Comparison of ENCODE assay signal across 10 mouse cellular contexts in the genomic region with DNA sequence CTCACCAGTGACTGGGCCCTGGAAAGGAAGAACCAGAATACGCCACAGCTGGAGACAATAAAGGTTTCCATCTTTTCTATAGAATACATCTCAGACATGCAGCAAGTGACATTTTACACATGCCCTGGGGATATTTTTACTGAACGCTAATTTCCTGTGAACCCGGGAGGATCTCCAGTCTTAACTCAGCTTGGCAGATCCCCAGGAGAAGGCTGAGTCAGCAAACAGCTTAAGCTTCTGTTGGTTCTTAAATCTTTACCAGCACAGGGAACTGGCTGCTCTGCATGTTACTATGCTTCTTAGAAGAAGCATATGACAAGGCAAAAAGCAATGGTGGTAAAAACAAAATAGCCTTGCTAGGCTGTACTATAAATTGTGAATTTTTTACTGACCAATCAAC. TPM values are rescaled to one million over a fixed set of nuclear protein-coding genes. Genes with fewer than 3 reads are reported as not detected.
A peak's percentile ranks its signal among the peaks of the same experiment; 100 is the strongest.
DNase-seq lines count a peak whose midpoint lies in the region; ATAC-seq lines count a peak whose summit lies in the region.
"Had no signal": no experiment of that assay in that cellular context is flagged by ENCODE, and none has a peak within 500 bp of the region (broad histone marks: within the 10 kb centered on the region; RNA-seq: fewer than 3 reads in every experiment).

No protein-coding gene starts in this region.

- peaks cover 5% of the 10 kb centered on the region; the same call in 1 of the 2 replicates for H3K9me3 ChIP-seq in limb, embryonic 12.5 days

- peak; percentile 53 for DNase-seq in kidney, postnatal 10 days
- DNase-seq in kidney, adult 11 months, result no peak
- DNase-seq in brain, adult 2 months (ENCODE audit: low read depth, low spot score), result peak; percentile 93
- DNase-seq in cerebellum, postnatal 25 days, result peak; percentile 49 to 76
- no peak for DNase-seq in heart, adult 11 months
- no peak for DNase-seq in thymus, postnatal 4 days

- peak; percentile 52; the same call in 1 of the 2 replicates for ATAC-seq in limb, embryonic 12.5 days (ENCODE audit: insufficient number of reproducible peaks, insufficient read depth, low FRiP score, low TSS enrichment, low read depth)
- no peak for ATAC-seq in megakaryocyte, adult 5-6 weeks (ENCODE audit: poor library complexity, severe bottlenecking)
- ATAC-seq: lung, postnatal 0 days; Patski had no signal

- WGBS in limb, embryonic 12.5 days, result 33% methylated on average over 3 of the region's 3 CpGs

- H3K4me2 ChIP-seq in limb, embryonic 12.5 days, result no peak overlapping the region

- H3K9ac ChIP-seq in limb, embryonic 12.5 days (replicated peaks), result no peak overlapping the region

- no peaks in the 10 kb centered on the region for H3K36me3 ChIP-seq in limb, embryonic 12.5 days

- H3K27ac ChIP-seq in limb, embryonic 12.5 days, result peak overlapping the region; percentile 45; the same call in 1 of the 2 replicates

- H3K27me3 ChIP-seq in limb, embryonic 12.5 days, result no peaks in the 10 kb centered on the region
- H3K27me3 ChIP-seq: Patski had no signal

- no peak overlapping the region for H3K4me3 ChIP-seq in limb, embryonic 12.5 days (replicated peaks)

- no peaks in the 10 kb centered on the region for H3K4me1 ChIP-seq in limb, embryonic 12.5 days (replicated peaks)

RNA-seq across cellular contexts. Expression of a gene that starts 59.7 kb away (rescaled TPM):
- 28.3 and 32.7 TPM in 2 replicates for polyA plus RNA-seq in limb, embryonic 12.5 days (2016; fragmentation: Nextera tagmentation; extraction: Ambion mirVana)
- total RNA-seq in megakaryocyte, adult 5-6 weeks (2015), result 0.07 TPM in 1 of 2 replicates, not detected in the other
- total RNA-seq in megakaryocyte, adult 5-6 weeks (2017), result not detected in 2 replicates

Comparison
In these comparisons a context has a peak if more than half of its experiments do, and no peak if none do; other contexts are left out.
1. DNase-seq: peak in kidney, postnatal 10 days (single experiment), brain, adult 2 months (single experiment) and cerebellum, postnatal 25 days (2 of 2); none in kidney, adult 11 months (single experiment), heart, adult 11 months (single experiment) and thymus, postnatal 4 days (single experiment).